Mouse (Mus musculus) hindbrain, embryonic 16.5 days (tissue): ENCODE results near the gene Atp5f1. TPM values are rescaled to one million over a fixed set of nuclear protein-coding genes. Genes with fewer than 3 reads are reported as not detected.

ENCODE experiments used
- ATAC-seq: fragments of 200-750 bp; cut with Nextera tagmentation; 2 replicates; pipeline ENCODE4 v1.8.0; 2017; ENCODE audit warnings: moderate TSS enrichment, moderate library complexity
- H3K27ac ChIP-seq: fragments of 300-500 bp; sonication (generic); 2 replicates; pipeline ENCODE4 v1.5.1; 2014; ENCODE audit warnings: low read depth, mild to moderate bottlenecking, control low read depth, low read length, moderate library complexity
- H3K27me3 ChIP-seq: fragments of 300-500 bp; sonication (generic); replicated peaks from 2 replicates; pipeline ENCODE4 v1.6.1; 2014; ENCODE audit warnings: low read length; ENCODE audit not compliant: control insufficient read depth, insufficient read depth
- H3K36me3 ChIP-seq: fragments of 300-500 bp; sonication (generic); 2 replicates; pipeline ENCODE4 v1.6.1; 2014; ENCODE audit warnings: mild to moderate bottlenecking, low read length, moderate library complexity, mixed read lengths; ENCODE audit not compliant: control insufficient read depth, insufficient read depth
- H3K4me1 ChIP-seq: fragments of 300-500 bp; sonication (generic); 2 replicates; pipeline ENCODE4 v1.6.1; 2014; ENCODE audit warnings: low read depth, low read length; ENCODE audit not compliant: control insufficient read depth, insufficient read depth
- H3K4me2 ChIP-seq: fragments of 300-500 bp; sonication (generic); 2 replicates; pipeline ENCODE4 v1.6.1; 2014; ENCODE audit warnings: mild to moderate bottlenecking, low read length, control low read depth, moderate library complexity
- H3K4me3 ChIP-seq: fragments of 300-500 bp; sonication (generic); 2 replicates; pipeline ENCODE4 v1.5.1; 2014; ENCODE audit warnings: mild to moderate bottlenecking, low read length, control low read depth, moderate library complexity
- H3K9ac ChIP-seq: fragments of 300-500 bp; sonication (generic); 2 replicates; pipeline ENCODE4 v1.6.1; 2014; ENCODE audit warnings: low read depth, mild to moderate bottlenecking, control low read depth, low read length, moderate library complexity
- H3K9me3 ChIP-seq: fragments of 300-500 bp; sonication (generic); 2 replicates; pipeline ENCODE4 v1.6.1; 2014; ENCODE audit warnings: mild to moderate bottlenecking, low read length, moderate library complexity; ENCODE audit not compliant: control insufficient read depth
- WGBS: fragments of 180-500 bp; shearing (Covaris S2); extraction: QIAGEN DNeasy Blood & Tissue Kit; methylation state at CpG from one replicate; pipeline ENCODE4 v1.1.7; 2014; 5-methylcytosine and 5-hydroxymethylcytosine counted together
- polyA plus RNA-seq: library from polyadenylated mRNA; unstranded; fragments of >200 nt; fragmentation: Nextera tagmentation; extraction: Ambion mirVana; gene quantifications from 2 replicates; pipeline ENCODE4 v1.2.1, GENCODE M21; 2015

Gene Atp5f1
- polyA plus RNA-seq, 1 experiment from 2014 or later: 609 TPM

GRCm38 (mm10) chr3:105935033-105935432 is 24.9 kb downstream of the Atp5f1 start:
- WGBS: 71% methylated on average over 5 of the region's 5 CpGs
- no peak for ATAC-seq
- no peaks in the 10 kb centered on the region for H3K9me3 ChIP-seq

GRCm38 (mm10) chr3:105933926-105934325 is 26.0 kb downstream of the Atp5f1 start:
- H3K9me3 ChIP-seq: no peaks in the 10 kb centered on the region
- H3K4me1 ChIP-seq: no peaks in the 10 kb centered on the region
- H3K27ac ChIP-seq: no peak overlapping the region
- no peak for ATAC-seq
- H3K27me3 ChIP-seq: no peaks in the 10 kb centered on the region
- H3K4me2 ChIP-seq: no peak overlapping the region
- H3K36me3 ChIP-seq: no peaks in the 10 kb centered on the region
- WGBS: 97% methylated on average over 6 of the region's 6 CpGs
- no peak overlapping the region for H3K4me3 ChIP-seq
- no peak overlapping the region for H3K9ac ChIP-seq

More at GRCm38 (mm10) chr3:105935033-105935432, 24.9 kb downstream of the Atp5f1 start:
- H3K36me3 ChIP-seq: no peaks in the 10 kb centered on the region
- no peak overlapping the region for H3K4me2 ChIP-seq
- H3K4me1 ChIP-seq: no peaks in the 10 kb centered on the region
- no peak overlapping the region for H3K9ac ChIP-seq
- H3K4me3 ChIP-seq: no peak overlapping the region
- no peak overlapping the region for H3K27ac ChIP-seq
- H3K27me3 ChIP-seq: no peaks in the 10 kb centered on the region

GRCm38 (mm10) chr3:105932240-105933071 is 27.4 kb downstream of the Atp5f1 start, which contains the start of gene I830077J02Rik:
TSS of gene I830077J02Rik (minus strand) at chr3:105932664.
- Histone ChIP-seq H3K36me3 (no peaks in the 10 kb centered on the region), H3K27me3 (no peaks in the 10 kb centered on the region), H3K9me3 (no peaks in the 10 kb centered on the region), H3K9ac (no peak within 1 kb of the TSS), H3K4me2 (no peak within 1 kb of the TSS), H3K4me3 (no peak within 1 kb of the TSS), H3K27ac (no peak within 1 kb of the TSS), H3K4me1 (no peaks in the 10 kb centered on the region)
- ATAC-seq: no peak
- 88% methylated on average over 8 of the region's 8 CpGs for WGBS

DNA sequence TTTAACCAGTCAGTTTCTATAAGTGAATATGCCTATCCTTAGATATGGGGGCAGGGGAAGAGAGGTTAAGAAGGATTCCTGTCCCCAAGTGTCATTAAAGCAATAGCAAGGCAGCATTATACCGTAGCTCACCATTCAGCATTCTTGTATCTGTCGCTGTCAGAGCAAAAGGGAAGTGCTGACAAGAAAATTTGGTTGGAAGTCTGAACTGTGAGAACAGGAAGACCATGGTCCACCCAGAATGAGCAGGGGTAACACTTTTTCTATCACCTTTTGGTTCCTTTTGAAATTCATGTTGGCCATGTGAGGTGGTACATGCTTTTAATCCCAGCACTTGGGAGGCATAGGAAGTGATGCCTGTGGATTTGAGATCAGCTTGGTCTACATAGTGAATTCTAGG is 28.8 kb downstream of the Atp5f1 start:
- Histone ChIP-seq H3K4me3 (no peak overlapping the region), H3K9me3 (no peaks in the 10 kb centered on the region), H3K4me2 (no peak overlapping the region), H3K36me3 (no peaks in the 10 kb centered on the region), H3K4me1 (no peaks in the 10 kb centered on the region), H3K9ac (no peak overlapping the region), H3K27ac (no peak overlapping the region), H3K27me3 (no peaks in the 10 kb centered on the region)
- 88% methylated on average over 2 of the region's 2 CpGs for WGBS
- no peak for ATAC-seq

DNA sequence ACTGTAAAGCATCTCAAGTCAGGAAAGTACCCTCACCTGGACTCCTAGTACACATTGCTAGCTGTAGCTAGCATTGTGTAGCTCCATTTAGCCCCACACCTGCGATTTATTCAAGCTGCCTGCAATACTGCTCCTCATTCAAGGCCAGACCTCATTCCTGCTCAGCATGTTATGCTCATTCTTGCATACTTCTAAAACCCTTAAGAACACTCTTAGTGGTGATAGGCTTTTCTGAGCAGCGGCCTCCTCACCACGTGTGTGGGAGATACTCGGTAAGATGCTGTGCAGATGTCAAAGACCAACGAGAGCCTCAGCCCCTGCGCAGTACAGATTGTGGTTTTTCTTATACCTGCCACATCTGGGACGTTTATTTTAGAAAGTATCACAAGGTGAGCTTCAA is 30.1 kb downstream of the Atp5f1 start:
- Histone ChIP-seq H3K4me3 (no peak overlapping the region), H3K9me3 (no peaks in the 10 kb centered on the region), H3K36me3 (no peaks in the 10 kb centered on the region), H3K27me3 (no peaks in the 10 kb centered on the region), H3K27ac (no peak overlapping the region), H3K4me1 (no peaks in the 10 kb centered on the region), H3K9ac (no peak overlapping the region), H3K4me2 (no peak overlapping the region)
- WGBS: 86% methylated on average over 7 of the region's 7 CpGs
- ATAC-seq: no peak

DNA sequence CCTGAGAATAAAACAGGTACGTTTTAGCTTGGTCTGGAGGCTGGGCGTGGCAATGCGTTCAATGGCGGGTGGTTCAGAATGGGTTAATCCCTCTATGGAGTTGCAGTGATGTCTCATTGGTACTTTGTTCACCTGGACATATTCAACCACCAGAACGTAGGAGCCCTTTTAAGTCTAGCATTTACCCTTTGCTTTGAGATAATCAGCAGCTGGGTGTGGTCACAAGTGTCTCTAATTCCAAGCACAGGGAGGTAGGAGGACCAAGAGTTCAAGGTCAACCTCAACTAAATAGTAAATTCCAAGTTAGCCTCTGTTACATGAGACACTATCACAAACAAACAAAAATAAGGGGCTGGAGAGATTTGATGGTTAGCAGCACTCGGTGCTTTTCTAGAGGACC is 31.1 kb downstream of the Atp5f1 start:
- no peak for ATAC-seq
- H3K27me3 ChIP-seq: no peaks in the 10 kb centered on the region
- no peaks in the 10 kb centered on the region for H3K4me1 ChIP-seq
- H3K4me2 ChIP-seq: no peak overlapping the region
- no peak overlapping the region for H3K27ac ChIP-seq
- WGBS: 93% methylated on average over 6 of the region's 6 CpGs
- H3K36me3 ChIP-seq: no peaks in the 10 kb centered on the region
- no peak overlapping the region for H3K9ac ChIP-seq
- H3K9me3 ChIP-seq: no peaks in the 10 kb centered on the region
- no peak overlapping the region for H3K4me3 ChIP-seq

DNA sequence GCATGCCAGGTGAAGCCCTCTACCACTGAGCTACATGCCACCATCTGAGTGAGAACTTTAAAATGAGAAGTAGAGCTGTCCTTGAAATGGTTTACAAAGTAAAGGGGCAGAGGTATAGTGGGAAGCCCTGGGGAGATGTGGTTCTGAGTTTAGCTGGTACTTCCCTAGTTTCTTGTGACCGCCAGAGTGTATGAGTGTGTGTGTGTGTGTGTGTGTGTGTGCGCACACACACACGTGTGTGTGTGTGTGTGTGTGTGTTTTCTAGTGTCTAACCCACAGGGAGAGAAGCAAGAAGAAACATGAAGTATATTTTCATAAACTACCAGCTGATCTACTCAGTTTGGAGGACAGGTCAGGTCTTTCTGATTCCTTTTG is 31.7 kb downstream of the Atp5f1 start:
- ATAC-seq: no peak
- no peak overlapping the region for H3K4me3 ChIP-seq
- H3K27ac ChIP-seq: no peak overlapping the region
- H3K4me1 ChIP-seq: no peaks in the 10 kb centered on the region
- 92% methylated on average over 3 of the region's 3 CpGs for WGBS
- H3K9ac ChIP-seq: no peak overlapping the region
- no peaks in the 10 kb centered on the region for H3K36me3 ChIP-seq
- no peaks in the 10 kb centered on the region for H3K9me3 ChIP-seq
- H3K4me2 ChIP-seq: no peak overlapping the region
- no peaks in the 10 kb centered on the region for H3K27me3 ChIP-seq

DNA sequence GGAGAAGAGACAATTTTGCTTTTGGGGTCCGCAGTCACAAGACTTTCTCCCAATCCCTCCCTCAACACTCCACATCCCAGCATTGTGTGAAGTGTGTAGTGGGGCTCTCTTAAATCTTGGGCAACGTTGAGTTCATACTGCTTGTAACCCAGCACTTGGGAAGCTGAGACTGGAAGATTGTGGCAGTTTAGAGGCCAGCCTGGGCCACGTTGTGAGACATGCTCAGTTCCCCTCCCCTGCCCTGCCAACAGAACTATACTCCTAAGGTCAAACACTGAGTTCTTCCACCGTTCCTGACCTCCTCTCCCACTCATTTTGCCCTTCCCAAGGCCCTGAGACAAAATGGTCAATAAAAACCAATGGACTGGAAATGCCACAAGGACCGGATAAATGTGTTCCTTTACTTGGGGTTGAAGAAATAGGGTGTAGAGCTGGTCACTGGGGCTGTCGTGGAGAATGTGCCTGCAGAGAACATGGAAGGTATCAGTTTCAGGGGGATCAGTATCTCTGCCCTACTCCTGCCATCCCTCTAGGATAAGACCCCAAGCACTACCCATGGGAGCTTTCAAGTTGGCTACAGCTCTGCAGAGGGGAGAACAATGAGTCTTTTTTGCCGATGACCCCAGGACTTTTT is 32.2 kb downstream of the Atp5f1 start:
- 81% methylated on average over 7 of the region's 7 CpGs for WGBS
- H3K9ac ChIP-seq: no peak overlapping the region
- H3K4me3 ChIP-seq: no peak overlapping the region
- no peaks in the 10 kb centered on the region for H3K36me3 ChIP-seq
- no peaks in the 10 kb centered on the region for H3K9me3 ChIP-seq
- H3K27me3 ChIP-seq: no peaks in the 10 kb centered on the region
- H3K4me2 ChIP-seq: no peak overlapping the region
- no peak overlapping the region for H3K27ac ChIP-seq
- no peak for ATAC-seq
- H3K4me1 ChIP-seq: no peaks in the 10 kb centered on the region

GRCm38 (mm10) chr3:105924616-105925015 is 35.3 kb downstream of the Atp5f1 start:
- H3K4me3 ChIP-seq: no peak overlapping the region
- no peak overlapping the region for H3K4me2 ChIP-seq
- H3K9me3 ChIP-seq: no peaks in the 10 kb centered on the region
- no peaks in the 10 kb centered on the region for H3K27me3 ChIP-seq
- ATAC-seq: no peak
- H3K9ac ChIP-seq: no peak overlapping the region
- no peak overlapping the region for H3K27ac ChIP-seq
- no peaks in the 10 kb centered on the region for H3K36me3 ChIP-seq
- no peaks in the 10 kb centered on the region for H3K4me1 ChIP-seq
- WGBS: 85% methylated on average over 9 of the region's 9 CpGs
